Mouse (Mus musculus) CH12.LX (cell line): ENCODE measurements around the gene Smpd1. TPM values are rescaled to one million over a fixed set of nuclear protein-coding genes. Genes with fewer than 3 reads are reported as not detected.

Experiments used
- DNase-seq: peaks from one replicate; pipeline ENCODE4 v3.0.0-alpha.2; 2013; ENCODE audit errors: extremely low read depth
- H3K27ac ChIP-seq: 2 replicates; pipeline ENCODE4 v1.5.1; 2012; ENCODE audit warnings: low read depth, mild to moderate bottlenecking, control low read depth, moderate library complexity; ENCODE audit not compliant: insufficient read depth
- H3K27me3 ChIP-seq: replicated peaks from 2 replicates; pipeline ENCODE3; 2012; ENCODE audit warnings: inconsistent platforms
- H3K36me3 ChIP-seq, 2 experiments: replicated peaks in 1 of 2; 2 replicates each; pipeline versions ENCODE3 to v1.6.1; 2012; ENCODE audit warnings: inconsistent platforms in 1 of 2, low read length in 1 of 2, mild to moderate bottlenecking in 1 of 2, mixed read lengths in 1 of 2, moderate library complexity in 1 of 2; ENCODE audit not compliant: control insufficient read depth in 1 of 2, insufficient read depth in 1 of 2
- H3K4me1 ChIP-seq, 2 experiments: 2 replicates each; pipeline ENCODE4 v1.6.1; 2012; ENCODE audit warnings: inconsistent platforms in 1 of 2, moderate library complexity in 1 of 2; ENCODE audit not compliant: insufficient read depth in 2 of 2, control insufficient read depth in 1 of 2
- H3K4me2 ChIP-seq: 2 replicates; pipeline ENCODE4 v1.6.1; 2012; ENCODE audit warnings: low read depth, mild to moderate bottlenecking, control low read depth; ENCODE audit not compliant: poor library complexity, insufficient read depth, severe bottlenecking
- H3K4me3 ChIP-seq, 3 experiments: fragments of 150-350 bp in 1 of 3; sonication (generic) in 1 of 3; replicated peaks in 1 of 3; 2 replicates each; pipeline versions ENCODE3 to v1.5.1; 2011 to 2012; ENCODE audit warnings: low read depth in 2 of 3, low read length in 2 of 3, mild to moderate bottlenecking in 2 of 3, moderate library complexity in 2 of 3, control low read depth in 1 of 3, improper control_type of control experiment in 1 of 3, inconsistent platforms in 1 of 3, mixed read lengths in 1 of 3; ENCODE audit not compliant: poor library complexity in 1 of 3
- H3K79me2 ChIP-seq: replicated peaks from 2 replicates; pipeline ENCODE4 v1.6.1; 2012; ENCODE audit warnings: mild to moderate bottlenecking, moderate library complexity; ENCODE audit not compliant: control insufficient read depth, poor library complexity, insufficient read depth, severe bottlenecking; ENCODE audit errors: extremely low read depth
- H3K9ac ChIP-seq: 2 replicates; pipeline ENCODE4 v1.6.1; 2012; ENCODE audit warnings: low read depth, mild to moderate bottlenecking, control low read depth, moderate library complexity; ENCODE audit not compliant: insufficient read depth
- H3K9me3 ChIP-seq: replicated peaks from 2 replicates; pipeline ENCODE3; 2012; ENCODE audit warnings: low read length, inconsistent platforms, mixed read lengths
- BHLHE40 ChIP-seq: IDR thresholded peaks from 2 replicates; pipeline ENCODE4 v1.6.1; 2011; ENCODE audit warnings: mild to moderate bottlenecking, low read depth, low read length, improper control_type of control experiment
- CHD1 ChIP-seq: IDR thresholded peaks from 2 replicates; pipeline ENCODE4 v1.6.1; 2012; ENCODE audit warnings: low read depth, low read length, improper control_type of control experiment, inconsistent platforms
- CTCF ChIP-seq, 2 experiments: IDR thresholded peaks in 1 of 2; conservative IDR thresholded peaks in 1 of 2; 2 replicates each; pipeline ENCODE4 v1.5.1; 2011 to 2012; ENCODE audit warnings: low read depth in 2 of 2, low read length in 2 of 2, improper control_type of control experiment in 1 of 2, inconsistent platforms in 1 of 2, mild to moderate bottlenecking in 1 of 2, moderate library complexity in 1 of 2
- ELF1 ChIP-seq: IDR thresholded peaks from 2 replicates; pipeline ENCODE4 v1.6.1; 2014; ENCODE audit warnings: low read depth, mild to moderate bottlenecking, inconsistent platforms, low read length, improper control_type of control experiment
- EP300 ChIP-seq: IDR thresholded peaks from 2 replicates; pipeline ENCODE4 v1.6.1; 2011; ENCODE audit warnings: low read length, improper control_type of control experiment
- ETS1 ChIP-seq: conservative IDR thresholded peaks from 2 replicates; pipeline ENCODE4 v1.6.1; 2012; ENCODE audit warnings: low read depth, mild to moderate bottlenecking, inconsistent platforms, low read length, improper control_type of control experiment, moderate library complexity
- IRF4 ChIP-seq: IDR thresholded peaks from 2 replicates; pipeline ENCODE4 v1.6.1; 2014; ENCODE audit warnings: low read depth, mild to moderate bottlenecking, inconsistent platforms, low read length, improper control_type of control experiment
- JUN ChIP-seq: IDR thresholded peaks from 2 replicates; pipeline ENCODE4 v1.6.1; 2011; ENCODE audit warnings: low read depth, mild to moderate bottlenecking, low read length, improper control_type of control experiment, moderate library complexity; ENCODE audit not compliant: insufficient read depth
- JUND ChIP-seq: conservative IDR thresholded peaks from 2 replicates; pipeline ENCODE4 v1.6.1; 2011; ENCODE audit warnings: low read depth, low read length, improper control_type of control experiment
- MAFK ChIP-seq: IDR thresholded peaks from 2 replicates; pipeline ENCODE4 v1.6.1; 2011; ENCODE audit warnings: low read length, improper control_type of control experiment; ENCODE audit not compliant: insufficient replicate concordance
- MAZ ChIP-seq: IDR thresholded peaks from 2 replicates; pipeline ENCODE4 v1.6.1; 2012; ENCODE audit warnings: low read depth, mild to moderate bottlenecking, inconsistent platforms, low read length, improper control_type of control experiment, moderate library complexity
- MEF2A ChIP-seq: IDR thresholded peaks from 2 replicates; pipeline ENCODE4 v1.6.1; 2014; ENCODE audit warnings: low read depth, mild to moderate bottlenecking, inconsistent platforms, low read length, improper control_type of control experiment, borderline replicate concordance
- MXI1 ChIP-seq: IDR thresholded peaks from 2 replicates; pipeline ENCODE4 v1.6.1; 2011; ENCODE audit warnings: mild to moderate bottlenecking, low read depth, low read length, improper control_type of control experiment
- NELFE ChIP-seq: IDR thresholded peaks from 2 replicates; pipeline ENCODE4 v1.6.1; 2011; ENCODE audit warnings: low read depth, low read length, improper control_type of control experiment
- PAX5 ChIP-seq: IDR thresholded peaks from 2 replicates; pipeline ENCODE4 v1.6.1; 2012; ENCODE audit warnings: low read length, inconsistent platforms, mixed read lengths
- POLR2AphosphoS2 ChIP-seq: IDR thresholded peaks from 2 replicates; pipeline ENCODE4 v1.6.1; 2011; ENCODE audit warnings: low read depth, low read length, improper control_type of control experiment
- SIN3A ChIP-seq: IDR thresholded peaks from 2 replicates; pipeline ENCODE4 v1.6.1; 2012; ENCODE audit warnings: low read length, improper control_type of control experiment, inconsistent platforms
- TCF12 ChIP-seq: IDR thresholded peaks from 2 replicates; pipeline ENCODE4 v1.6.1; 2014; ENCODE audit warnings: low read depth, mild to moderate bottlenecking, inconsistent platforms, low read length, improper control_type of control experiment
- UBTF ChIP-seq: IDR thresholded peaks from 2 replicates; pipeline ENCODE4 v1.6.1; 2012; ENCODE audit warnings: low read depth, mild to moderate bottlenecking, inconsistent platforms, low read length, improper control_type of control experiment, moderate library complexity
- USF1 ChIP-seq: IDR thresholded peaks from 2 replicates; pipeline ENCODE4 v1.6.1; 2014; ENCODE audit warnings: low read depth, mild to moderate bottlenecking, inconsistent platforms, low read length, improper control_type of control experiment
- USF2 ChIP-seq: conservative IDR thresholded peaks from 2 replicates; pipeline ENCODE4 v1.6.1; 2011; ENCODE audit warnings: low read depth, low read length, improper control_type of control experiment
- ZC3H11A ChIP-seq: IDR thresholded peaks from 2 replicates; pipeline ENCODE4 v1.6.1; 2012; ENCODE audit warnings: low read depth, mild to moderate bottlenecking, inconsistent platforms, low read length, improper control_type of control experiment
- dilution Hi-C: fragments of 300-500 bp; cut with MboI; formaldehyde crosslinking; loops from 2 replicates; pipeline ENCODE4 v1.14.3; 2020; ENCODE audit warnings: low sequenced_read_pairs; ENCODE audit not compliant: extremely low pct_unique_long_range_greater_than_20kb, extremely low pct_ligation_motif_present
- in situ Hi-C: fragments of 300-500 bp; cut with MboI; formaldehyde crosslinking; loops from 3 replicates; pipeline ENCODE4 v1.14.3; 2019; ENCODE audit warnings: low sequenced_read_pairs, low pct_ligation_motif_present, low pct_unique_long_range_greater_than_20kb, mixed read lengths
- polyA plus RNA-seq: library from polyadenylated mRNA; unstranded; fragments of >175 nt; gene quantifications from 2 replicates; pipeline ENCODE4 v1.2.1, GENCODE M21; 2012; ENCODE audit warnings: low read depth; ENCODE audit not compliant: insufficient read length
- total RNA-seq, 2 experiments: library from RNA; depleted of rRNA; stranded (reverse); fragments of 300-350 nt in 1 of 2; fragments of >200 nt in 1 of 2; gene quantifications; 2 replicates each; pipeline ENCODE4 v1.2.3; 2012 to 2014

The Smpd1 gene
- total and polyA plus RNA-seq, 3 experiments, result 16.9 to 22.5 (median 17.9) TPM

DNA sequence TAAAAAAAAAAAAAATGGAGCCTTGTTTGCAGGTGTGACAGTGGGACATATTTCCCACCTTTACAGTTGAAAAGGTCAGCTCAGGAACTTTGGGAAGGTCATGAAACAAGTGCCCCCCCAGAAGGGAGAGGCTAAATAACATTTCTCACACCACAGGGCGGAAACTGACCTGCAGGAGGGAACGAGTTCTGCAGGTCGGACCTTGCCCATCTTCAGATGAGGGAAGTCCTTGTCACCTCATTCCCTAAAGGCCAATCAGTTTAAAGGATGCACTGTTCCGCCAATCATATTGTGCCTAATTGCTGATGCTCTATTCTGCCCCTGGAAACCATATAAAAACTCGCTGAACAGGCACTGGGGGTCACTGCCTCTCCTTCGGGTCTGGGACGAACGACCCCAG, 8.2 kb upstream of the Smpd1 start:
- H3K79me2 ChIP-seq, result no peaks in the 10 kb centered on the region
- no peaks in the 10 kb centered on the region for H3K9me3 ChIP-seq
- no peaks in the 10 kb centered on the region for H3K36me3 ChIP-seq
- H3K9ac ChIP-seq, result no peak overlapping the region
- no peak for DNase-seq
- peaks cover 0 to 3% of the 10 kb centered on the region in 2 experiments; a peak in 1 of 4 replicates for H3K4me1 ChIP-seq
- no peak overlapping the region for H3K27ac ChIP-seq
- H3K4me3 ChIP-seq, result no peak overlapping the region
- dilution Hi-C loops, result no loop called here
- in situ Hi-C loops, result no loop called here
- TF ChIP-seq USF2 (no peak), SIN3A (no peak), POLR2AphosphoS2 (no peak), IRF4 (no peak), USF1 (no peak), NELFE (no peak)
- no peaks in the 10 kb centered on the region for H3K27me3 ChIP-seq
- H3K4me2 ChIP-seq, result no peak overlapping the region

DNA sequence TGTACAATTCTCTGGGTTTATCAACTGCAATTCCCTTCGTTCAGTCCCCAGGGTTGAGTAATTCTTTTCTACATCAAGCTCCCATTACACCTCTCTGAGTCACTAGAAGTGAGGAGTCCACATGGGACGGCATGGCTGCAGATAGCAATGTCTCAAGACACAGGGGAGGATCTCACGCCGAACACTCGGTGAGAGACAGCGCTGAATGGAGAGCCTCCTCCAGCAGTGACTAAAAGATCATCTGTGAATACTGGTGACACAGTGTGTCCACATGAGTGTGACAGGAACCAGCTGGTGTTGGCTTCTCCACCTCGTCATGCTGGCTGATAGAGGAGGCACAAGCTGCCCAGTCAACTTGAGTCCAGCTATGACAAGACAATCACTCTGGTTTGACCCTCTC, 6.2 kb upstream of the Smpd1 start:
- no peaks in the 10 kb centered on the region for H3K79me2 ChIP-seq
- H3K4me1 ChIP-seq, result peaks cover 0 to 5% of the 10 kb centered on the region in 2 experiments; a peak in 1 of 4 replicates
- dilution Hi-C loops, result no loop called here
- in situ Hi-C loops, result no loop called here
- no peak overlapping the region for H3K4me2 ChIP-seq
- H3K4me3 ChIP-seq, result no peak overlapping the region
- no peak overlapping the region for H3K27ac ChIP-seq
- TF ChIP-seq SIN3A (no peak), ZC3H11A (no peak), USF2 (no peak), MAZ (no peak), UBTF (no peak), CTCF (conservative IDR thresholded peaks at IDR 0.05 in 1 of 2, IDR thresholded peaks at IDR 0.05 in 1 of 2; ENCODE audit: low read depth in 2 of 2, low read length in 2 of 2) (no peak), CHD1 (no peak), MXI1 (no peak), JUN (no peak), MEF2A (no peak), JUND (no peak), MAFK (no peak), USF1 (no peak), TCF12 (no peak), PAX5 (no peak), ELF1 (no peak), BHLHE40 (no peak), EP300 (no peak), NELFE (no peak), ETS1 (no peak)
- no peak overlapping the region for H3K9ac ChIP-seq
- no peaks in the 10 kb centered on the region for H3K36me3 ChIP-seq
- H3K27me3 ChIP-seq, result no peaks in the 10 kb centered on the region
- no peak for DNase-seq
- no peaks in the 10 kb centered on the region for H3K9me3 ChIP-seq
